Comparison of ENCODE assay signal across 10 mouse cellular contexts in the genomic region with DNA sequence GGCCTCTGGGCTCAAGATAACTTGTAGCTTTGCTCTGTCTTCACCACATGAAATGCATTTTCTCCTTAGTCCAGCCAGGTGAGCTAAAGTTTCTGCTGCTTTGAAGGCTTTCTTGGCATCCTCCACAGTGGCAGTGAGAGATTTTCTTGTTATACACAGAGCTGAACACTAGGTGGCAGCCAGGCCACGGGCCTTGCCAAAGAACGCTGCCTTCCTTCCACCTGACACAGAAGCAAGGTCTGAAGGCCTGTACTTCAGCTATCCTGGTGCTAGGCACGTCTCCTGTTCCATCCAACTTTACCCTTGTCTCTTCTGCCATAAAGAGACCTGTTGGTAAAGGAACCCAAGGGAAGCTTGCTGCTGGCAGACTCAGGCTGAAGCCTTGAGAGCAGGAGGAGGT. TPM values are rescaled to one million over a fixed set of nuclear protein-coding genes. Genes with fewer than 3 reads are reported as not detected.
A peak's percentile ranks its signal among the peaks of the same experiment; 100 is the strongest.
DNase-seq lines count a peak whose midpoint lies in the region; ATAC-seq lines count a peak whose summit lies in the region.
"Had no signal": no experiment of that assay in that cellular context is flagged by ENCODE, and none has a peak within 500 bp of the region (broad histone marks: within the 10 kb centered on the region; RNA-seq: fewer than 3 reads in every experiment).

No protein-coding gene starts in this region.

- ATAC-seq in CD4-positive, CD25-positive, alpha-beta regulatory T cell, adult 4 months: no peak
- ATAC-seq in megakaryocyte, adult 5-6 weeks (ENCODE audit: poor library complexity, severe bottlenecking): peak; percentile 66

- intact Hi-C loops in heart, postnatal 36 days (cut with DNase I): loop anchor here (2.0 to 5.0 kb wide), 2 partner anchors 277 to 362 kb away; no protein-coding TSS in a partner anchor

- DNase-seq in CD4-positive, CD25-positive, alpha-beta regulatory T cell, adult 2 months (ENCODE audit: low read depth, low spot score): peak; percentile 23
- DNase-seq in ZHBTc4 (ENCODE audit: low read depth, low spot score): peak; percentile 72
- DNase-seq in embryo, embryonic 11 days: peak; percentile 74
- DNase-seq in heart, postnatal 36 days: peak; percentile 8 to 13
- DNase-seq in layer of hippocampus, adult 8-10 months (ENCODE audit: low spot score in 2 of 2): peak; percentile 19 to 54
- peak; percentile 56 to 72 for DNase-seq in right cerebral cortex, postnatal 10 days (ENCODE audit: low spot score in 2 of 2)

RNA-seq across cellular contexts. Expression of a gene that starts 14.1 kb away (rescaled TPM):
- polyA plus RNA-seq in CD4-positive, CD25-positive, alpha-beta regulatory T cell, adult 4 months (2017; shearing (Covaris generic)): not detected
- total RNA-seq in heart, postnatal 36 days (2021): not detected
- not detected for total RNA-seq in layer of hippocampus, adult 8-10 months (2022)
- not detected in 2 replicates for total RNA-seq in megakaryocyte, adult 5-6 weeks (2015)
- not detected in 2 replicates for total RNA-seq in megakaryocyte, adult 5-6 weeks (2017)
- polyA plus RNA-seq: C2C12; limb, embryonic 13.5 days had no signal

Comparison
In these comparisons a context has a peak if more than half of its experiments do, and no peak if none do; other contexts are left out.
1. DNase-seq: peak in every context shown above with its lines; median percentile 74 in embryo, embryonic 11 days; 72 in ZHBTc4; 64 in right cerebral cortex, postnatal 10 days; 36 in layer of hippocampus, adult 8-10 months; 23 in CD4-positive, CD25-positive, alpha-beta regulatory T cell, adult 2 months; 10 in heart, postnatal 36 days.